Mouse (Mus musculus) G1E (cell line): ENCODE results near the gene Unc5b.

Experiments used
- CTCF ChIP-seq: IDR thresholded peaks from 2 replicates; pipeline ENCODE4 v1.5.1; 2012; ENCODE audit warnings: low read depth, low read length, inconsistent platforms, mixed read lengths
- GATA1 ChIP-seq: IDR thresholded peaks from 2 replicates; pipeline ENCODE4 v1.6.1; 2012; ENCODE audit warnings: borderline replicate concordance, low read length, inconsistent platforms, mixed read lengths
- GATA2 ChIP-seq: IDR thresholded peaks from 2 replicates; pipeline ENCODE4 v1.6.1; 2012; ENCODE audit warnings: low read depth, low read length, inconsistent platforms, borderline replicate concordance
- POLR2AphosphoS5 ChIP-seq: IDR thresholded peaks from 2 replicates; pipeline ENCODE4 v1.6.1; 2012; ENCODE audit warnings: low read depth, low read length, inconsistent platforms; ENCODE audit not compliant: insufficient replicate concordance
- TAL1 ChIP-seq: conservative IDR thresholded peaks from 2 replicates; pipeline ENCODE4 v1.6.1; 2012; ENCODE audit warnings: low read depth, low read length, inconsistent platforms, mixed read lengths

DNA sequence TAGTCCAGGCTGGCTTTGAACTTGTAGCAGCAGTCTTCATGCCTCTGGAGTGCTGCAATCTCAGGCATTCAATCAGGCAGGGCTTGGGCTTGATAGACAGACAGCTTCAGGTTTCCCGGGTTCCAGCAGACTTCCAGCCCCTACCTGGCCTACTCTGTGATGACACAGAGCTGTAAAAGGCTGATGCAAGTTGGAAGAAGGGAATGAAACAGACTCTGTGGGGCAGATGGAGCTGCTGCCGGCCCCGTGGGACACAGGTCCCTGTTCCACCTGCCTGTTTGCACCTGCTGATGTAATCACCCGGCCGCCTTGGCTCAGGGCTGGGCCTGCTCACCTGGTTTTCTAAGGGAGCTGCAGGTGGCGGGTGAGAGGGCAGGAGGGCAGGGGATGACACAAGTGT, 40.5 kb downstream of the Unc5b start:
- TF ChIP-seq CTCF = no peak
- no peak for TF ChIP-seq POLR2AphosphoS5
- no peak for TF ChIP-seq GATA1
- no peak for TF ChIP-seq TAL1
- no peak for TF ChIP-seq GATA2
